ENCODE assay signal across 7 mouse cellular contexts in genomic region chr19:5366175-5367052, GRCm38 (mm10). TPM values are rescaled to one million over a fixed set of nuclear protein-coding genes. Genes with fewer than 3 reads are reported as not detected.
DNase-seq lines count a peak whose midpoint lies in the region; ATAC-seq lines count a peak whose summit lies in the region.

Gene Eif1ad (plus strand): TSS chr19:5366741.

- H3K4me2 ChIP-seq in intestine, embryonic 16.5 days (ENCODE audit: low read depth, low read length) = peak within 1 kb of the TSS; percentile 84
- H3K4me2 ChIP-seq in midbrain, embryonic 11.5 days = peak within 1 kb of the TSS; percentile 86

- H3K9ac ChIP-seq in intestine, embryonic 16.5 days (ENCODE audit: low read depth, low read length) = peak within 1 kb of the TSS; percentile 93
- peak within 1 kb of the TSS; percentile 76 for H3K9ac ChIP-seq in midbrain, embryonic 11.5 days (ENCODE audit: low read length)

- H3K27me3 ChIP-seq in intestine, embryonic 16.5 days (replicated peaks; ENCODE audit: control insufficient read depth, insufficient read depth, low read length) = no peaks in the 10 kb centered on the region
- no peaks in the 10 kb centered on the region for H3K27me3 ChIP-seq in midbrain, embryonic 11.5 days (ENCODE audit: control insufficient read depth, insufficient read depth, low read length)

- intact Hi-C loops in left cerebral cortex, postnatal 36 days (cut with DNase I) = loop anchor here (1.0 to 5.0 kb wide), 2 partner anchors 22 to 69 kb away; partner anchors contain the start of genes Gal3st3, Sart1 and Sf3b2

- peaks cover 12% of the 10 kb centered on the region; the same call in 1 of the 2 replicates for H3K36me3 ChIP-seq in intestine, embryonic 16.5 days (ENCODE audit: control insufficient read depth, insufficient read depth, low read length)
- peaks cover 20% of the 10 kb centered on the region; the same call in 1 of the 2 replicates for H3K36me3 ChIP-seq in midbrain, embryonic 11.5 days (ENCODE audit: control insufficient read depth, insufficient read depth, low read length)

- peak within 1 kb of the TSS; percentile 96 for H3K4me3 ChIP-seq in intestine, embryonic 16.5 days (ENCODE audit: low read length)
- H3K4me3 ChIP-seq in midbrain, embryonic 11.5 days (ENCODE audit: low read depth, low read length) = peak within 1 kb of the TSS; percentile 93

- no peaks in the 10 kb centered on the region for H3K9me3 ChIP-seq in intestine, embryonic 16.5 days (ENCODE audit: control insufficient read depth, low read length)
- no peaks in the 10 kb centered on the region for H3K9me3 ChIP-seq in midbrain, embryonic 11.5 days (ENCODE audit: control insufficient read depth, low read length)

- peak within 1 kb of the TSS; percentile 96 for H3K27ac ChIP-seq in intestine, embryonic 16.5 days (ENCODE audit: low read length)
- H3K27ac ChIP-seq in midbrain, embryonic 11.5 days (ENCODE audit: low read depth, low read length) = peak within 1 kb of the TSS; percentile 69

- WGBS in intestine, embryonic 16.5 days = under 1% methylated on average over 92 of the region's 92 CpGs
- under 1% methylated on average over 87 of the region's 92 CpGs for WGBS in midbrain, embryonic 11.5 days

- ATAC-seq in intestine, embryonic 16.5 days = peak; percentile 95
- ATAC-seq in midbrain, embryonic 11.5 days (ENCODE audit: low FRiP score) = peak; percentile 96

- peaks cover 13% of the 10 kb centered on the region for H3K4me1 ChIP-seq in intestine, embryonic 16.5 days (ENCODE audit: control insufficient read depth, insufficient read depth, low read length)
- peaks cover 15% of the 10 kb centered on the region for H3K4me1 ChIP-seq in midbrain, embryonic 11.5 days (ENCODE audit: control insufficient read depth, insufficient read depth, low read length)

- DNase-seq in adrenal gland, adult 8-10 months = peak; percentile 90
- peak; percentile 98 for DNase-seq in embryo, embryonic 9.5 days (ENCODE audit: extremely low spot score)
- peak; percentile 81 to 97 for DNase-seq in gastrocnemius, postnatal 4 days (ENCODE audit: low spot score in 2 of 2)
- peak; percentile 97 for DNase-seq in left cerebral cortex, postnatal 36 days (ENCODE audit: low spot score in 2 of 2)
- DNase-seq in midbrain, embryonic 11.5 days (ENCODE audit: low spot score, missing footprints) = peak; percentile 100
- peak; percentile 91 for DNase-seq in skeletal muscle tissue, adult 2 months (ENCODE audit: low read depth, low spot score)

RNA-seq across cellular contexts. Expression of gene Eif1ad, which starts in this region (rescaled TPM):
- total RNA-seq in adrenal gland, adult 8-10 months (2022) = 10 to 100 TPM; 22.2 to 26.7 (median 25.2) TPM
- total RNA-seq in gastrocnemius, postnatal 4 days (2021) = 10 to 100 TPM; 23.7 to 23.8 TPM
- polyA plus RNA-seq in intestine, embryonic 16.5 days (2015; fragmentation: Nextera tagmentation; extraction: Ambion mirVana) = 60.1 and 62.7 TPM in 2 replicates
- total RNA-seq in left cerebral cortex, postnatal 36 days (2021) = 10 to 100 TPM; 20.5 to 24.2 TPM
- polyA plus RNA-seq in midbrain, embryonic 11.5 days (2014; fragmentation: Nextera tagmentation; extraction: Ambion mirVana) = 68.1 and 73.9 TPM in 2 replicates

Comparison
In these comparisons a context has a peak if more than half of its experiments do, and no peak if none do; other contexts are left out.
1. Peak in every context shown above with its lines: DNase-seq, ATAC-seq, H3K4me3 ChIP-seq and H3K27ac ChIP-seq.